Mouse (Mus musculus) heart, postnatal 0 days (tissue): ENCODE data around the gene Dock1. TPM values are rescaled to one million over a fixed set of nuclear protein-coding genes. Genes with fewer than 3 reads are reported as not detected.

Experiments
- ATAC-seq: fragments of 200-750 bp; cut with Nextera tagmentation; 2 replicates; pipeline ENCODE4 v1.8.0; 2017; ENCODE audit warnings: low read depth, moderate number of reproducible peaks, moderate library complexity; ENCODE audit not compliant: insufficient read depth
- DNase-seq: peaks from one replicate; pipeline ENCODE4 v3.0.0-alpha.2; 2016; ENCODE audit warnings: low spot score
- H3K27ac ChIP-seq: fragments of 300-500 bp; sonication (generic); 2 replicates; pipeline ENCODE4 v1.5.1; 2014; ENCODE audit warnings: low read depth, mild to moderate bottlenecking
- H3K27me3 ChIP-seq: fragments of 300-500 bp; sonication (generic); 2 replicates; pipeline ENCODE4 v1.6.1; 2014; ENCODE audit warnings: low read length, mixed read lengths; ENCODE audit not compliant: control insufficient read depth, insufficient read depth
- H3K36me3 ChIP-seq: fragments of 300-500 bp; sonication (generic); replicated peaks from 2 replicates; pipeline ENCODE4 v1.6.1; 2014; ENCODE audit warnings: low read length, mixed read lengths; ENCODE audit not compliant: control insufficient read depth, insufficient read depth
- H3K4me1 ChIP-seq: fragments of 300-500 bp; sonication (generic); 2 replicates; pipeline ENCODE4 v1.6.1; 2014; ENCODE audit warnings: antibody characterized with exemption; ENCODE audit not compliant: control insufficient read depth, insufficient read depth
- H3K4me2 ChIP-seq: fragments of 300-500 bp; sonication (generic); 2 replicates; pipeline ENCODE4 v1.6.1; 2014; ENCODE audit warnings: low read depth, mild to moderate bottlenecking, low read length, moderate library complexity
- H3K4me3 ChIP-seq: fragments of 300-500 bp; sonication (generic); 2 replicates; pipeline ENCODE4 v1.5.1; 2014; ENCODE audit warnings: low read depth, low read length
- H3K9ac ChIP-seq: fragments of 300-500 bp; sonication (generic); replicated peaks from 2 replicates; pipeline ENCODE4 v1.6.1; 2014; ENCODE audit warnings: low read depth, low read length, mixed read lengths
- H3K9me3 ChIP-seq: fragments of 300-500 bp; sonication (generic); replicated peaks from 2 replicates; pipeline ENCODE4 v1.6.1; 2016; ENCODE audit warnings: low read length; ENCODE audit not compliant: control insufficient read depth
- CTCF ChIP-seq: IDR thresholded peaks from 2 replicates; pipeline ENCODE4 v1.5.1; 2016; ENCODE audit warnings: antibody characterized with exemption, control low read depth, low read depth
- EP300 ChIP-seq: IDR thresholded peaks from 2 replicates; pipeline ENCODE4 v1.6.1; 2016; ENCODE audit warnings: antibody characterized with exemption, low read depth
- WGBS: fragments of 180-500 bp; shearing (Covaris S2); extraction: QIAGEN DNeasy Blood & Tissue Kit; methylation state at CpG from one replicate; pipeline ENCODE4 v1.1.7; 2014; 5-methylcytosine and 5-hydroxymethylcytosine counted together
- polyA plus RNA-seq: library from polyadenylated mRNA; unstranded; fragments of >200 nt; fragmentation: Nextera tagmentation; extraction: Ambion mirVana; gene quantifications from 2 replicates; pipeline ENCODE4 v1.2.1, GENCODE M21; 2015
- total RNA-seq: library from RNA; depleted of rRNA; stranded (reverse); fragments of >200 nt; gene quantifications from 2 replicates; pipeline ENCODE4 v1.2.3, GENCODE M21; 2014; ENCODE audit warnings: low replicate concordance

The Dock1 gene
- total and polyA plus RNA-seq, 2 experiments from 2014 or later, result 9.7 to 15.2 TPM

DNA sequence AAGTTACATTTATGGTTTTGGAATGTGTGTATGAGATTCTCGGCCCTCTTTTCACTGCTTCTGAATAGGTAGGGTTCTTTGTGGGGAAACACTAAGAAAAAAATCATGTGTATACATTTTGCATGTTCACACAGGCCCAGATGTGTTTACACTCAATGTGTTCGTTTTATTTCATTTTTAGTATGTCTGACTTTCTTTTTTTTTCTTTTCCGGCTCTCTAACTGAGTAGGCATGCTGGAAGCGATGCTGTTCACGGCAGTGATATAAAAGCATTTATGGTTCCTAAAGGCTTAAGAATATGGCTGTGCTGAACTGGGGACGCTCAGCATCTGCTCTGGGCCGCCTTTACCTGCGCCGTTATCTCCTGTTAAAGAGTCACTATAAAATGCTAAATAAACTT is 52.5 kb downstream of the Dock1 start:
- H3K27ac ChIP-seq, result no peak overlapping the region
- no peak overlapping the region for H3K9ac ChIP-seq
- DNase-seq, result no peak
- no peak overlapping the region for H3K4me3 ChIP-seq
- peaks cover 5% of the 10 kb centered on the region; the same call in 1 of the 2 replicates for H3K36me3 ChIP-seq
- 87% methylated on average over 9 of the region's 9 CpGs for WGBS
- TF ChIP-seq CTCF (no peak), EP300 (no peak)
- H3K4me1 ChIP-seq, result peaks cover 22% of the 10 kb centered on the region
- no peak for ATAC-seq
- no peaks in the 10 kb centered on the region for H3K27me3 ChIP-seq
- H3K9me3 ChIP-seq, result no peaks in the 10 kb centered on the region
- H3K4me2 ChIP-seq, result no peak overlapping the region

DNA sequence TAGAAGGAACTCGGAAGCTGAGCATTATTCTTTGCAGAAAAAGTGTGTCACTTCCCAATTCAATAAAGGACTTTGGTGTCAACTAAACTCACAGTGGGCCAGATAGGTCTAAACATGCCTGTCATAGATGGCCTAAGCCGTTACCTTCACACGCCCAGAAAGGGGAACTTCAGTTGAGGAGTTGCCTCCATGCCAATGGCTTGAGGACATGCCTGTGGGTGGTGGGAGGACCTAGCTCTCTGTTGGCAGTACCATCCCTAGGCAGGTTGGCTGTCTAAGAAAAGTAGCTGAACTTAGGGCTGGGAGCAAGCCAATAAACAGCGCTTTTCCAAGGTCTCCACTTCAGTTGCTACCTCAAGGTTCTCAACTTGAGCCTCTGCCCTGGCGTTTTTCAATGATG is 53.1 kb downstream of the Dock1 start:
- no peak overlapping the region for H3K4me2 ChIP-seq
- H3K27me3 ChIP-seq, result no peaks in the 10 kb centered on the region
- DNase-seq, result no peak
- peaks cover 22% of the 10 kb centered on the region for H3K4me1 ChIP-seq
- TF ChIP-seq CTCF (no peak), EP300 (no peak)
- ATAC-seq, result no peak
- no peak overlapping the region for H3K9ac ChIP-seq
- H3K36me3 ChIP-seq, result peaks cover 5% of the 10 kb centered on the region; the same call in 1 of the 2 replicates
- H3K27ac ChIP-seq, result no peak overlapping the region
- H3K9me3 ChIP-seq, result no peaks in the 10 kb centered on the region
- H3K4me3 ChIP-seq, result no peak overlapping the region
- WGBS, result 90% methylated on average over 5 of the region's 5 CpGs

DNA sequence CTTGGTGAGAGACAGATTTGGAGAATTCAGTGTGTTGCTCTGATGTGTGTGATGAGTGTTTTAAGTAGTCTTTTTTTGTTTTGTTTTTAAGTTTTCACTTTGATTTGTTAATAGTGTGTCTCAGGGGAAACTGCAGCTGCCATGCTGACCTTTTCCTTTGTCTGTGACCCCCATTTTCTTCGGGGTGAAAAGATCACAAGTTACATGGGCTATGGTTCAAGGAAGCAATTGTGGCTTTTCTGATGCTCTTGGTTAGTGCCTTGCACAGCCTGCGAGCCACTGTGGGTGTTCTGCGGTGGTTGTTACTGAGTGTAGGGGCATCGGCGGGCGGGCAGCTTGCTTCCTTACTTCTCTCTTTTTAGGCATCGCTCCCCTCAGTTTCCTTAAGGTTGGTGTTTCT is 54.4 kb downstream of the Dock1 start:
- no peak overlapping the region for H3K27ac ChIP-seq
- no peaks in the 10 kb centered on the region for H3K9me3 ChIP-seq
- TF ChIP-seq CTCF (no peak), EP300 (no peak)
- peaks cover 22% of the 10 kb centered on the region for H3K4me1 ChIP-seq
- peaks cover 5% of the 10 kb centered on the region; the same call in 1 of the 2 replicates for H3K36me3 ChIP-seq
- no peak overlapping the region for H3K4me3 ChIP-seq
- no peak overlapping the region for H3K9ac ChIP-seq
- no peak for ATAC-seq
- 71% methylated on average over 7 of the region's 7 CpGs for WGBS
- H3K27me3 ChIP-seq, result no peaks in the 10 kb centered on the region
- DNase-seq, result no peak
- H3K4me2 ChIP-seq, result no peak overlapping the region

DNA sequence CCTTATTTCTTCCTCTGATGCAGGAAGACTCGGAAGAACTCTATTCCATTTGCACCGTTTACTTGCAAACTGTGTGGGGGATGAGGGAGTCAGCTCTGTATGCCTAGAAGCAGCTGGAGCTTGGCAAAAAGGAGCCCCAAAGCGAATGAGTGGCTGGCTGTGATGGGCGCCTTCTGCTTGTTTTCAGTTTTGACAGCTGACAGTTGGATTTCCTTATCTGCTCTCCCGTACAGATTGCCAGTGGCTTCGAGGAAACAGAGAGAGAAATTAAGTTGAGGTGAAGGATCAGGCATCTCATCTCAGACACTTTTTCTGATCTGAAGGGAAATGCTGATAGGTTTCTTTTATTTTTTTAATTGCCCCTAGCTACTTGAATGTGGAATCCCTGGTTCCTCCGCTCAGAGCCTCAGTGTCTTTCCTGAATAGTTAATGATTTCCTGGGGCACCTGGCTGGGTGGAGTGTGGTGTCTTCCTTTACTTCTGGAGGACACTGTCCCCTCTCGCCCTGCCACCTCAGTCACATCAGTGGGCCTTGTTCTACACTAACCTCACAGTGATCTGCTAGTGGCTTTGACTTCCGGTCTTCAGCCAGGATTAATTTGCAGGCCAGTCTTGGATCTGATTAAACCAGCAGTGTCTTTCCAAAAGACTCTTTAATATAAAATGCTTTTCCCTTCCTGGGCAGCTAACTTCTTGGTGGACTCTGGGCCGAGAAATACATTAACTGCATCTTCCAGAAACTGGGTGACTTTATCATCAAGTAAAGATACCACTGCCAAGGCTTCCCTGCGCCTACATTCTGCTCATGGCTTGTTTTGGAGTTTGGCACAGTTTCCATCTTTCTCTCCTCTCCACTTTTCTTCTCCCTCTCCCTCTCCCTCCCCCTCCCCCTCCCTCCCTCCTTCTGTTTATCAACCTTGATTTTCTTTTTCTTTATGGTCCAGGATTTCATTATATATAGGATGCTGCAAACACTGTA is 55.4 kb downstream of the Dock1 start:
- TF ChIP-seq EP300 (no peak), CTCF (no peak)
- Histone ChIP-seq H3K27ac (no peak overlapping the region), H3K4me2 (0 out of 2 replicates have a peak overlapping the region, but pooled peaks have one; percentile 2), H3K4me3 (no peak overlapping the region), H3K27me3 (no peaks in the 10 kb centered on the region), H3K36me3 (peaks cover 7% of the 10 kb centered on the region; the same call in 1 of the 2 replicates), H3K4me1 (peaks cover 22% of the 10 kb centered on the region), H3K9me3 (no peaks in the 10 kb centered on the region), H3K9ac (no peak overlapping the region)
- DNase-seq, result no peak
- WGBS, result 35% methylated on average over 11 of the region's 11 CpGs
- ATAC-seq, result no peak; the same call in 1 of the 2 replicates

DNA sequence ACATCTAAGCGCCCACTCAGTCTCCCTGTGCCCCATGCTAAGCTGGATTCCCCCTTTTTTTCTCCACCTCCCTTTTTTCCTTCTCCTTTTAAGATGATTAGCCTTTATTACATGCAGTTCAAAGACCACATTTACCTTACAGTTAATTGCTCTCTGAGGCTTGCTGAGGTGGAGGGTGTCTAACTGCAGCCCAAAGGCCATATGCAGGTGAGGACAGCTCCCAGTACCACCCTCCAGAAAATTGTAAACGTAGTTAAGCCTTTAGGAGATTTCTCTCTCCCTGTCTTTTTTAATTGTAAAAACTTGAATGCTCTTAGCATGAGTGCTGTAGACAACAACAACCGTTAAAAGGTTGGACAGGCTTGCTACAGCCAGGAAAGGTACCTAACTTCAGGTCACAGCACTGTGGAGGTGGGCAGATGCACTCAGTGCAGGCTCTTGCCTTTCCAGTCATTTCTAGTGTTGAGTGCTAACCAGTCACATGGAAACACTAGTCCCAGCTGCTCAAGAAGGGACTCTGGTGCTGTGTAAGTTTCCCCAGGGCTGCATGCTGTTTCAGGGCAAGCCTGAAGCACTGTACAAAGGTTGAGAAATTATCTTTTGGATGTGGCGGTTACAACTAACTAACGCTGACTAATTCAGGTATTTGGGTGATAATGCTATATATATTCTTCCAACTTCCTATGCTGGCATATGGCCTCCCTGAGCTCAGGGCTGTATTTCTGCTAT is 56.2 kb downstream of the Dock1 start:
- no peak overlapping the region for H3K9ac ChIP-seq
- no peak for TF ChIP-seq EP300
- TF ChIP-seq CTCF, result no peak
- 83% methylated on average over 5 of the region's 5 CpGs for WGBS
- H3K9me3 ChIP-seq, result no peaks in the 10 kb centered on the region
- DNase-seq, result no peak
- peaks cover 22% of the 10 kb centered on the region for H3K4me1 ChIP-seq
- H3K27ac ChIP-seq, result no peak overlapping the region
- H3K27me3 ChIP-seq, result no peaks in the 10 kb centered on the region
- H3K4me2 ChIP-seq, result no peak overlapping the region
- H3K36me3 ChIP-seq, result peaks cover 11% of the 10 kb centered on the region; the same call in 1 of the 2 replicates
- no peak overlapping the region for H3K4me3 ChIP-seq
- ATAC-seq, result no peak
